Mouse (Mus musculus) MEL (cell line): ENCODE data around the gene Spsb1. TPM values are rescaled to one million over a fixed set of nuclear protein-coding genes. Genes with fewer than 3 reads are reported as not detected.

Experiments used
- DNase-seq: peaks from one replicate; pipeline ENCODE4 v3.0.0; 2011; ENCODE audit warnings: low read depth, low spot score
- H3K27ac ChIP-seq: 2 replicates; pipeline ENCODE4 v1.5.1; 2012; ENCODE audit warnings: low read depth, mild to moderate bottlenecking, control low read depth, low read length, moderate library complexity; ENCODE audit not compliant: control insufficient read depth
- H3K27me3 ChIP-seq, 2 experiments: fragments of 150-350 bp in 1 of 2; sonication (generic) in 1 of 2; 2 replicates each; pipeline ENCODE4 v1.6.1; 2012; ENCODE audit warnings: low read length in 2 of 2, mild to moderate bottlenecking in 2 of 2, improper control_type of control experiment in 1 of 2, moderate library complexity in 1 of 2; ENCODE audit not compliant: insufficient read depth in 2 of 2, control insufficient read depth in 1 of 2
- H3K36me3 ChIP-seq, 2 experiments: 2 replicates each; pipeline ENCODE4 v1.6.1; 2012 to 2014; ENCODE audit warnings: low read length in 2 of 2, improper control_type of control experiment in 1 of 2, inconsistent platforms in 1 of 2, mild to moderate bottlenecking in 1 of 2; ENCODE audit not compliant: insufficient read depth in 2 of 2, control insufficient read depth in 1 of 2
- H3K4me1 ChIP-seq, 2 experiments: fragments of 150-350 bp in 1 of 2; sonication (generic) in 1 of 2; 2 replicates each; pipeline ENCODE4 v1.6.1; 2012; ENCODE audit warnings: low read length in 2 of 2, improper control_type of control experiment in 1 of 2, mild to moderate bottlenecking in 1 of 2; ENCODE audit not compliant: insufficient read depth in 2 of 2, control insufficient read depth in 1 of 2
- H3K4me3 ChIP-seq, 2 experiments: fragments of 150-350 bp in 1 of 2; sonication (generic) in 1 of 2; 2 replicates each; pipeline ENCODE4 v1.5.1; 2012; ENCODE audit warnings: low read depth in 2 of 2, low read length in 2 of 2, mild to moderate bottlenecking in 2 of 2, moderate library complexity in 2 of 2, control low read depth in 1 of 2, improper control_type of control experiment in 1 of 2; ENCODE audit not compliant: control insufficient read depth in 1 of 2, insufficient read depth in 1 of 2
- H3K79me2 ChIP-seq: 2 replicates; pipeline ENCODE4 v1.6.1; 2012; ENCODE audit warnings: mild to moderate bottlenecking, low read length, moderate library complexity; ENCODE audit not compliant: control insufficient read depth, poor library complexity, insufficient read depth
- H3K9ac ChIP-seq: 2 replicates; pipeline ENCODE4 v1.6.1; 2012; ENCODE audit warnings: low read depth, mild to moderate bottlenecking, control low read depth, low read length, moderate library complexity; ENCODE audit not compliant: control insufficient read depth, poor library complexity, severe bottlenecking
- H3K9me3 ChIP-seq: fragments of 150-350 bp; sonication (generic); replicated peaks from 2 replicates; pipeline ENCODE4 v1.6.1; 2012; ENCODE audit warnings: mild to moderate bottlenecking, low read length, improper control_type of control experiment, moderate library complexity; ENCODE audit not compliant: insufficient read depth
- CTCF ChIP-seq, 3 experiments: IDR thresholded peaks in 2 of 3; conservative IDR thresholded peaks in 1 of 3; 2 replicates each; pipeline ENCODE4 v1.5.1; 2011 to 2012; ENCODE audit warnings: low read length in 3 of 3, low read depth in 2 of 3, mild to moderate bottlenecking in 2 of 3, improper control_type of control experiment in 1 of 3, inconsistent platforms in 1 of 3, mixed read lengths in 1 of 3, moderate library complexity in 1 of 3; ENCODE audit not compliant: control insufficient read depth in 1 of 3, insufficient read depth in 1 of 3, poor library complexity in 1 of 3, severe bottlenecking in 1 of 3
- E2F4 ChIP-seq: IDR thresholded peaks from 2 replicates; pipeline ENCODE4 v1.6.1; 2011; ENCODE audit warnings: low read depth, low read length, improper control_type of control experiment, borderline replicate concordance
- ELF1 ChIP-seq: IDR thresholded peaks from 2 replicates; pipeline ENCODE4 v1.6.1; 2014; ENCODE audit warnings: low read depth, mild to moderate bottlenecking, inconsistent platforms, low read length, improper control_type of control experiment, moderate library complexity
- EP300 ChIP-seq, 2 experiments: IDR thresholded peaks; 2 replicates each; pipeline ENCODE4 v1.6.1; 2011; ENCODE audit warnings: improper control_type of control experiment in 2 of 2, low read length in 2 of 2, low read depth in 1 of 2, mild to moderate bottlenecking in 1 of 2
- GATA1 ChIP-seq: IDR thresholded peaks from 2 replicates; pipeline ENCODE4 v1.6.1; 2011; ENCODE audit warnings: low read depth, low read length, improper control_type of control experiment
- HCFC1 ChIP-seq: IDR thresholded peaks from 2 replicates; pipeline ENCODE4 v1.6.1; 2012; ENCODE audit warnings: low read depth, mild to moderate bottlenecking, inconsistent platforms, low read length, improper control_type of control experiment, moderate library complexity
- JUND ChIP-seq: IDR thresholded peaks from 2 replicates; pipeline ENCODE4 v1.6.1; 2011; ENCODE audit warnings: low read depth, mild to moderate bottlenecking, improper control_type of control experiment, low read length
- MAFK ChIP-seq: IDR thresholded peaks from 2 replicates; pipeline ENCODE4 v1.6.1; 2011; ENCODE audit warnings: low read depth, mild to moderate bottlenecking, low read length, improper control_type of control experiment, borderline replicate concordance
- MAX ChIP-seq: IDR thresholded peaks from 2 replicates; pipeline ENCODE4 v1.6.1; 2011; ENCODE audit warnings: low read length, improper control_type of control experiment
- MAZ ChIP-seq: IDR thresholded peaks from 2 replicates; pipeline ENCODE4 v1.6.1; 2012; ENCODE audit warnings: low read depth, mild to moderate bottlenecking, inconsistent platforms, low read length, improper control_type of control experiment
- MEF2A ChIP-seq: IDR thresholded peaks from 2 replicates; pipeline ENCODE4 v1.6.1; 2014; ENCODE audit warnings: low read depth, mild to moderate bottlenecking, inconsistent platforms, low read length, improper control_type of control experiment; ENCODE audit not compliant: poor library complexity, insufficient replicate concordance, severe bottlenecking; ENCODE audit errors: extremely low read depth
- MXI1 ChIP-seq: IDR thresholded peaks from 2 replicates; pipeline ENCODE4 v1.6.1; 2011; ENCODE audit warnings: mild to moderate bottlenecking, low read depth, low read length, improper control_type of control experiment
- MYB ChIP-seq: IDR thresholded peaks from 2 replicates; pipeline ENCODE4 v1.6.1; 2011; ENCODE audit warnings: mild to moderate bottlenecking, low read depth, low read length, improper control_type of control experiment
- MYC ChIP-seq: IDR thresholded peaks from 2 replicates; pipeline ENCODE4 v1.6.1; 2011; ENCODE audit warnings: low read depth, mild to moderate bottlenecking, low read length, improper control_type of control experiment, moderate library complexity
- NRF1 ChIP-seq: IDR thresholded peaks from 2 replicates; pipeline ENCODE4 v1.6.1; 2014; ENCODE audit warnings: low read depth, mild to moderate bottlenecking, inconsistent platforms, low read length, improper control_type of control experiment, moderate library complexity; ENCODE audit not compliant: poor library complexity, insufficient read depth, severe bottlenecking
- POLR2AphosphoS2 ChIP-seq: IDR thresholded peaks from 2 replicates; pipeline ENCODE4 v1.6.1; 2011; ENCODE audit warnings: low read length, improper control_type of control experiment
- POLR2AphosphoS5 ChIP-seq: IDR thresholded peaks from 2 replicates; pipeline ENCODE4 v1.6.1; 2012; ENCODE audit warnings: low read depth, borderline replicate concordance, mild to moderate bottlenecking, inconsistent platforms, low read length, moderate library complexity, mixed read lengths
- RCOR1 ChIP-seq: IDR thresholded peaks from 2 replicates; pipeline ENCODE4 v1.6.1; 2012; ENCODE audit warnings: low read depth, mild to moderate bottlenecking, inconsistent platforms, low read length, improper control_type of control experiment
- SIN3A ChIP-seq: IDR thresholded peaks from 2 replicates; pipeline ENCODE4 v1.6.1; 2012; ENCODE audit warnings: low read length, improper control_type of control experiment, inconsistent platforms
- TAL1 ChIP-seq: IDR thresholded peaks from 2 replicates; pipeline ENCODE4 v1.6.1; 2012; ENCODE audit warnings: mild to moderate bottlenecking, inconsistent platforms, low read length, moderate library complexity, mixed read lengths
- TBP ChIP-seq: IDR thresholded peaks from 2 replicates; pipeline ENCODE4 v1.8.0; 2011; ENCODE audit warnings: low read depth, low read length, improper control_type of control experiment
- UBTF ChIP-seq: IDR thresholded peaks from 2 replicates; pipeline ENCODE4 v1.6.1; 2012; ENCODE audit warnings: low read depth, mild to moderate bottlenecking, inconsistent platforms, low read length, improper control_type of control experiment, moderate library complexity, borderline replicate concordance; ENCODE audit not compliant: insufficient read depth
- ZC3H11A ChIP-seq: IDR thresholded peaks from 2 replicates; pipeline ENCODE4 v1.6.1; 2012; ENCODE audit warnings: low read depth, mild to moderate bottlenecking, inconsistent platforms, low read length, improper control_type of control experiment
- ZKSCAN1 ChIP-seq: IDR thresholded peaks from 2 replicates; pipeline ENCODE4 v1.6.1; 2012; ENCODE audit warnings: low read depth, mild to moderate bottlenecking, inconsistent platforms, low read length, improper control_type of control experiment, moderate library complexity
- polyA plus RNA-seq, 2 experiments: library from polyadenylated mRNA; stranded (reverse) in 1 of 2; unstranded in 1 of 2; fragments of >175 nt in 1 of 2; fragments of >200 nt in 1 of 2; gene quantifications; 2 replicates each; pipeline versions ENCODE4 v1.2.1 to v1.2.4; 2012; ENCODE audit warnings: low replicate concordance in 2 of 2, low read depth in 1 of 2; ENCODE audit not compliant: insufficient read length in 2 of 2, insufficient read depth in 1 of 2, missing spikeins in 1 of 2
- total RNA-seq: library from RNA; depleted of rRNA; stranded (reverse); fragments of 300-350 nt; gene quantifications from 2 replicates; pipeline ENCODE4 v1.2.3, GENCODE M21; 2012

Gene Spsb1
- total and polyA plus RNA-seq, 3 experiments, result 0.12 to 0.25 TPM; not detected in 1

- no peak for DNase-seq
- H3K4me1 ChIP-seq, result no peaks in the 10 kb centered on the region
- H3K9me3 ChIP-seq, result no peaks in the 10 kb centered on the region
- H3K36me3 ChIP-seq, result no peaks in the 10 kb centered on the region
- H3K79me2 ChIP-seq, result no peaks in the 10 kb centered on the region
- H3K4me3 ChIP-seq, result no peak overlapping the region
- no peak overlapping the region for H3K27ac ChIP-seq
- no peak overlapping the region for H3K9ac ChIP-seq
- TF ChIP-seq NRF1 (no peak), MYB (no peak), E2F4 (no peak), MAX (no peak), SIN3A (no peak), TAL1 (no peak), MYC (no peak), MEF2A (no peak), ZC3H11A (no peak), TBP (no peak), POLR2AphosphoS5 (no peak), MAZ (no peak), EP300 (IDR thresholded peaks at IDR 0.05; ENCODE audit: low read depth in 1 of 2, low read length in 2 of 2) (no peak), ZKSCAN1 (no peak), MAFK (no peak), UBTF (no peak)
- peaks cover 0 to 3% of the 10 kb centered on the region in 2 experiments; a peak in 2 of 4 replicates for H3K27me3 ChIP-seq
These were observed 74.9 kb downstream of the Spsb1 start for GRCm38 (mm10) chr4:149879980-149880379.

GRCm38 (mm10) chr4:149878021-149878449 is 76.8 kb downstream of the Spsb1 start:
- no peak for DNase-seq
- TF ChIP-seq HCFC1 (no peak), POLR2AphosphoS2 (no peak), MYB (no peak), TAL1 (no peak), GATA1 (no peak), CTCF (IDR thresholded peaks at IDR 0.05 in 2 of 3, conservative IDR thresholded peaks at IDR 0.05 in 1 of 3; ENCODE audit: control insufficient read depth in 1 of 3, insufficient read depth in 1 of 3, low read depth in 2 of 3, low read length in 3 of 3, poor library complexity in 1 of 3, severe bottlenecking in 1 of 3) (no peak), MXI1 (no peak), TBP (no peak), MAX (no peak), RCOR1 (no peak), ELF1 (no peak), JUND (no peak), MEF2A (no peak), MYC (no peak)
- TF ChIP-seq, all 39 proteins: peak for 0
- Histone ChIP-seq H3K9me3 (no peaks in the 10 kb centered on the region), H3K27me3 (peaks cover 0 to 3% of the 10 kb centered on the region in 2 experiments; a peak in 2 of 4 replicates), H3K27ac (no peak overlapping the region), H3K79me2 (no peaks in the 10 kb centered on the region), H3K4me1 (no peaks in the 10 kb centered on the region), H3K36me3 (no peaks in the 10 kb centered on the region), H3K9ac (no peak overlapping the region), H3K4me3 (no peak overlapping the region)
